ENCODE assay signal across 9 mouse cellular contexts in the genomic region with DNA sequence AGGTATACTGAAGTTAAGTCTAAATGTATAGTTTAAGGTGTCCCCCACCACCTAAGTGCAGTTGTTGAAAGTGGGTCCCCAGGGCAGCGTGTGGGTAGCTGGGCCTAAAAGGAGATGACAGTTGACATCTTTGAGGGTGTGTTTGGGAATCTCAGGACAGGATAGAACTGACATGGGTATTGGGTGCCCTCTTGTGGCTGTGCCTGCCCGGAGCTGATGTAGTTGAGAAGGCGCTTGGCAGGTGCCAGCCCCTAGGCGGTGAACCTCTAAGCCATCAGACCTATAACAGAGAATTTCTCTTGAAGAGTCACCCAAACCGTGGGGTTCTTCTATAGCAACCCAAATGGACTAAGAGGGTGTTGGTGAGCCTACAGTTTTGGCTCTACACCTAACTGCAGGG. TPM values are rescaled to one million over a fixed set of nuclear protein-coding genes. Genes with fewer than 3 reads are reported as not detected.
DNase-seq lines count a peak whose midpoint lies in the region; ATAC-seq and TF ChIP-seq lines count a peak whose summit lies in the region.
"Had no signal": no experiment of that assay in that cellular context is flagged by ENCODE, and none has a peak within 500 bp of the region (broad histone marks: within the 10 kb centered on the region; RNA-seq: fewer than 3 reads in every experiment).

No protein-coding gene starts in this region.

- H3K27ac ChIP-seq in forebrain, embryonic 10.5 days: no peak overlapping the region
- H3K27ac ChIP-seq: embryonic facial prominence, embryonic 15.5 days had no signal

- TF ChIP-seq POLR2A in brain, embryonic 14.5 days (IDR thresholded peaks at IDR 0.05; ENCODE audit: borderline replicate concordance, extremely low read depth, insufficient read depth, insufficient read length, poor library complexity, severe bottlenecking): no peak

- no peak overlapping the region for H3K4me3 ChIP-seq in forebrain, embryonic 10.5 days
- H3K4me3 ChIP-seq: embryonic facial prominence, embryonic 15.5 days had no signal

- 8% methylated on average over 5 of the region's 5 CpGs for WGBS in forebrain, embryonic 10.5 days

- DNase-seq in brain, embryonic 14.5 days (ENCODE audit: low read depth): peak; percentile 91
- peak; percentile 79 for DNase-seq in forebrain, embryonic 10.5 days (ENCODE audit: extremely low spot score, low spot score)
- peak; percentile 82 for DNase-seq in heart, postnatal 14 days
- DNase-seq in kidney, postnatal 36 days: peak; percentile 85 to 91
- DNase-seq in lung, adult 18-20 months: peak; percentile 77 to 86
- peak; percentile 49 for DNase-seq in ovary, adult 18-20 months (ENCODE audit: low spot score)
- peak; percentile 39 for DNase-seq in testis, postnatal 14 days (ENCODE audit: low spot score)

- peak; percentile 94 for TF ChIP-seq CTCF in brain, embryonic 14.5 days (IDR thresholded peaks at IDR 0.05; ENCODE audit: borderline replicate concordance, extremely low read depth, insufficient read depth, insufficient read length)

- intact Hi-C loops in heart, postnatal 14 days (cut with DNase I): loop anchor here (2.0 to 10.0 kb wide), 3 partner anchors 21 to 81 kb away; a partner anchor contains a TSS

- peaks cover 17% of the 10 kb centered on the region for H3K4me1 ChIP-seq in forebrain, embryonic 10.5 days
- H3K4me1 ChIP-seq: embryonic facial prominence, embryonic 15.5 days had no signal

- H3K9me3 ChIP-seq in forebrain, embryonic 10.5 days: no peaks in the 10 kb centered on the region
- H3K9me3 ChIP-seq: embryonic facial prominence, embryonic 15.5 days had no signal

- peak; percentile 85 for ATAC-seq in CD4-positive, CD25-positive, alpha-beta regulatory T cell, adult 4 months

- H3K27me3 ChIP-seq in forebrain, embryonic 10.5 days (ENCODE audit: poor library complexity, severe bottlenecking): no peaks in the 10 kb centered on the region
- H3K27me3 ChIP-seq: embryonic facial prominence, embryonic 15.5 days had no signal

- H3K36me3 ChIP-seq in forebrain, embryonic 10.5 days (replicated peaks): no peaks in the 10 kb centered on the region
- H3K36me3 ChIP-seq: embryonic facial prominence, embryonic 15.5 days had no signal

RNA-seq across cellular contexts. Expression of a gene that starts 6.0 kb away (rescaled TPM):
- polyA plus RNA-seq in CD4-positive, CD25-positive, alpha-beta regulatory T cell, adult 4 months (2017; shearing (Covaris generic)): under 1 TPM in 1 of 2 experiments, not detected in 1; 0.13 TPM
- 0.12 and 0.33 TPM in 2 replicates for polyA plus RNA-seq in brain, embryonic 14.5 days (2012; rRNA removed)
- 1.5 and 1.8 TPM in 2 replicates for polyA plus RNA-seq in forebrain, embryonic 10.5 days (2016; fragmentation: Nextera tagmentation; extraction: Ambion mirVana)
- total RNA-seq in heart, postnatal 14 days (2021): 1 to 10 TPM in 1 of 2 experiments, under 1 TPM in 1; 0.41 to 1.5 TPM

RNA-seq across cellular contexts. Expression of a gene that starts 33.5 kb away (rescaled TPM):
- polyA plus RNA-seq in CD4-positive, CD25-positive, alpha-beta regulatory T cell, adult 4 months (2017; shearing (Covaris generic)): not detected
- 0.54 and 3.1 TPM in 2 replicates for polyA plus RNA-seq in brain, embryonic 14.5 days (2012; rRNA removed)
- 0.55 and 0.73 TPM in 2 replicates for polyA plus RNA-seq in forebrain, embryonic 10.5 days (2016; fragmentation: Nextera tagmentation; extraction: Ambion mirVana)
- not detected for total RNA-seq in heart, postnatal 14 days (2021)

RNA-seq across cellular contexts. Expression of a gene that starts 41.9 kb away (rescaled TPM):
- under 1 TPM; 0.46 to 0.95 TPM for polyA plus RNA-seq in CD4-positive, CD25-positive, alpha-beta regulatory T cell, adult 4 months (2017; shearing (Covaris generic))
- 1.7 and 1.9 TPM in 2 replicates for polyA plus RNA-seq in brain, embryonic 14.5 days (2012; rRNA removed)
- polyA plus RNA-seq in forebrain, embryonic 10.5 days (2016; fragmentation: Nextera tagmentation; extraction: Ambion mirVana): 0.76 and 0.93 TPM in 2 replicates
- 1 to 10 TPM; 4.3 to 4.9 TPM for total RNA-seq in heart, postnatal 14 days (2021)

RNA-seq across cellular contexts. Expression of a gene that starts 42.0 kb away (rescaled TPM):
- polyA plus RNA-seq in CD4-positive, CD25-positive, alpha-beta regulatory T cell, adult 4 months (2017; shearing (Covaris generic)): 100 to 1,000 TPM; 101 to 116 TPM
- 137 and 177 TPM in 2 replicates for polyA plus RNA-seq in brain, embryonic 14.5 days (2012; rRNA removed)
- polyA plus RNA-seq in forebrain, embryonic 10.5 days (2016; fragmentation: Nextera tagmentation; extraction: Ambion mirVana): 218 and 221 TPM in 2 replicates
- 10 to 100 TPM; 26.9 to 28.7 TPM for total RNA-seq in heart, postnatal 14 days (2021)

Comparison
In these comparisons a context has a peak if more than half of its experiments do, and no peak if none do; other contexts are left out.
1. DNase-seq: peak in every context shown above with its lines; median percentile 91 in brain, embryonic 14.5 days; 88 in kidney, postnatal 36 days; 82 in heart, postnatal 14 days; 82 in lung, adult 18-20 months; 79 in forebrain, embryonic 10.5 days; 49 in ovary, adult 18-20 months; 39 in testis, postnatal 14 days.